Mouse (Mus musculus) testis, adult 2 months (tissue): ENCODE measurements around the gene Cat.

Experiments
- CTCF ChIP-seq: fragments of 200-500 bp; IDR thresholded peaks from 2 replicates; pipeline ENCODE4 v1.5.1; 2012; ENCODE audit warnings: low read depth, mild to moderate bottlenecking, inconsistent platforms, low read length, moderate library complexity; ENCODE audit not compliant: control insufficient read depth, insufficient read depth, insufficient replicate concordance
- POLR2A ChIP-seq: fragments of 200-500 bp; IDR thresholded peaks from 2 replicates; pipeline ENCODE4 v1.6.1; 2012; ENCODE audit warnings: low read depth, mild to moderate bottlenecking, inconsistent platforms, low read length, moderate library complexity; ENCODE audit not compliant: control insufficient read depth

- TF ChIP-seq CTCF (no peak), POLR2A (peak; percentile 98)
These were observed at the start of gene Cat for GRCm38 (mm10) chr2:103484617-103485401.
